Mouse (Mus musculus): Measurements from ENCODE around the gene Zmynd8. TPM values are rescaled to one million over a fixed set of nuclear protein-coding genes. Genes with fewer than 3 reads are reported as not detected.

Zmynd8 gene
- total and polyA plus RNA-seq, 3 experiments, result 30.3 to 89.2 (median 41.6) TPM

GRCm38 (mm10) chr2:165888396-165888795, 10.4 kb downstream of the Zmynd8 start (continued):
- TF ChIP-seq MAX (IDR thresholded peaks at IDR 0.05; ENCODE audit: low read length) (no peak), SMC3 (IDR thresholded peaks at IDR 0.05; ENCODE audit: low read depth, low read length) (no peak; the same call in 1 of the 2 replicates)

GRCm38 (mm10) chr2:165886857-165887628, 11.8 kb downstream of the Zmynd8 start:
- Histone ChIP-seq H3K27me3 (ENCODE audit: control insufficient read depth in 1 of 2, insufficient read depth in 2 of 2, low read length in 2 of 2) (no peaks in the 10 kb centered on the region), H3K9me3 (replicated peaks; ENCODE audit: insufficient read depth, low read length) (no peaks in the 10 kb centered on the region), H3K36me3 (ENCODE audit: control insufficient read depth in 1 of 2, insufficient read depth in 2 of 2, low read length in 2 of 2) (peaks cover 0 to 52% of the 10 kb centered on the region in 2 experiments; a peak in 2 of 4 replicates), H3K9ac (ENCODE audit: control insufficient read depth, low read depth, low read length, poor library complexity, severe bottlenecking) (peak overlapping the region; percentile 97), H3K27ac (ENCODE audit: control insufficient read depth, low read depth, low read length) (peak overlapping the region; percentile 100), H3K4me3 (ENCODE audit: control insufficient read depth in 1 of 2, insufficient read depth in 1 of 2, low read depth in 2 of 2, low read length in 2 of 2) (no peak overlapping the region), H3K79me2 (ENCODE audit: control insufficient read depth, insufficient read depth, low read length, poor library complexity) (peaks cover 70% of the 10 kb centered on the region), H3K4me1 (ENCODE audit: control insufficient read depth in 1 of 2, insufficient read depth in 2 of 2, low read length in 2 of 2) (peaks cover 26 to 62% of the 10 kb centered on the region in 2 experiments)
- TF ChIP-seq POLR2AphosphoS2 (IDR thresholded peaks at IDR 0.05; ENCODE audit: low read length), result no peak
- TF ChIP-seq TAL1 (IDR thresholded peaks at IDR 0.05; ENCODE audit: low read length), result no peak
- TF ChIP-seq UBTF (IDR thresholded peaks at IDR 0.05; ENCODE audit: borderline replicate concordance, insufficient read depth, low read depth, low read length), result no peak
- no peak for TF ChIP-seq RAD21 (IDR thresholded peaks at IDR 0.05; ENCODE audit: low read depth, low read length)
- TF ChIP-seq ELF1 (IDR thresholded peaks at IDR 0.05; ENCODE audit: low read depth, low read length), result no peak
- TF ChIP-seq ZC3H11A (IDR thresholded peaks at IDR 0.05; ENCODE audit: low read depth, low read length), result no peak
- no peak for DNase-seq (ENCODE audit: low read depth, low spot score)

- Histone ChIP-seq H3K4me3 (ENCODE audit: control insufficient read depth in 1 of 2, insufficient read depth in 1 of 2, low read depth in 2 of 2, low read length in 2 of 2) (no peak overlapping the region), H3K27me3 (ENCODE audit: control insufficient read depth in 1 of 2, insufficient read depth in 2 of 2, low read length in 2 of 2) (no peaks in the 10 kb centered on the region), H3K79me2 (ENCODE audit: control insufficient read depth, insufficient read depth, low read length, poor library complexity) (peaks cover 73% of the 10 kb centered on the region), H3K9me3 (replicated peaks; ENCODE audit: insufficient read depth, low read length) (no peaks in the 10 kb centered on the region), H3K4me1 (ENCODE audit: control insufficient read depth in 1 of 2, insufficient read depth in 2 of 2, low read length in 2 of 2) (peaks cover 28 to 67% of the 10 kb centered on the region in 2 experiments), H3K36me3 (ENCODE audit: control insufficient read depth in 1 of 2, insufficient read depth in 2 of 2, low read length in 2 of 2) (peaks cover 0 to 57% of the 10 kb centered on the region in 2 experiments; a peak in 2 of 4 replicates), H3K27ac (ENCODE audit: control insufficient read depth, low read depth, low read length) (peak overlapping the region; percentile 100), H3K9ac (ENCODE audit: control insufficient read depth, low read depth, low read length, poor library complexity, severe bottlenecking) (peak overlapping the region; percentile 97)
- TF ChIP-seq UBTF (IDR thresholded peaks at IDR 0.05; ENCODE audit: borderline replicate concordance, insufficient read depth, low read depth, low read length) (no peak), BHLHE40 (IDR thresholded peaks at IDR 0.05; ENCODE audit: borderline replicate concordance, low read depth, low read length) (no peak), HCFC1 (IDR thresholded peaks at IDR 0.05; ENCODE audit: low read depth, low read length) (no peak), USF1 (IDR thresholded peaks at IDR 0.05; ENCODE audit: low read depth, low read length) (no peak), RAD21 (IDR thresholded peaks at IDR 0.05; ENCODE audit: low read depth, low read length) (no peak), EP300 (IDR thresholded peaks at IDR 0.05; ENCODE audit: low read depth in 1 of 2, low read length in 2 of 2) (no peak), KAT2A (conservative IDR thresholded peaks at IDR 0.05; ENCODE audit: low read depth, low read length) (no peak)
- DNase-seq (ENCODE audit: low read depth, low spot score), result no peak
Observed at GRCm38 (mm10) chr2:165886482-165886856, 12.3 kb downstream of the Zmynd8 start.

All from MEL (cell line).